ENCODE assay signal across 9 mouse cellular contexts in genomic region chr10:127616261-127616679, GRCm38 (mm10). TPM values are rescaled to one million over a fixed set of nuclear protein-coding genes. Genes with fewer than 3 reads are reported as not detected.
DNase-seq lines count a peak whose midpoint lies in the region; ATAC-seq and TF ChIP-seq lines count a peak whose summit lies in the region.
"Had no signal": no experiment of that assay in that cellular context is flagged by ENCODE, and none has a peak within 500 bp of the region (broad histone marks: within the 10 kb centered on the region; RNA-seq: fewer than 3 reads in every experiment).

No protein-coding gene starts in this region.

- H3K4me3 ChIP-seq in lung, embryonic 14.5 days (ENCODE audit: low read depth, low read length) = no peak overlapping the region
- no peak overlapping the region for H3K4me3 ChIP-seq in small intestine, adult 2 months (ENCODE audit: low read depth, low read length)

- H3K9ac ChIP-seq in lung, embryonic 14.5 days = no peak overlapping the region

- 30% methylated on average over 7 of the region's 7 CpGs for WGBS in lung, embryonic 14.5 days
- WGBS in small intestine, adult 2 months = 80% methylated on average over 7 of the region's 7 CpGs

- H3K4me1 ChIP-seq in lung, embryonic 14.5 days (ENCODE audit: insufficient read depth) = peaks cover 46% of the 10 kb centered on the region
- peaks cover 40% of the 10 kb centered on the region for H3K4me1 ChIP-seq in small intestine, adult 2 months (ENCODE audit: control insufficient read depth, insufficient read depth, insufficient read length, low read length)

- H3K36me3 ChIP-seq in lung, embryonic 14.5 days (ENCODE audit: insufficient read depth) = peaks cover 24% of the 10 kb centered on the region
- peaks cover 6% of the 10 kb centered on the region for H3K36me3 ChIP-seq in small intestine, adult 2 months (ENCODE audit: control insufficient read depth, insufficient read depth, low read length)

- no peak for ATAC-seq in lung, embryonic 14.5 days (ENCODE audit: insufficient read depth)
- no peak for ATAC-seq in CD4-positive, CD25-positive, alpha-beta regulatory T cell, adult 4 months
- ATAC-seq: inflammation-experienced regulatory T-cells, adult 6 months had no signal

- TF ChIP-seq CTCF in lung, embryonic 14.5 days (IDR thresholded peaks at IDR 0.05; ENCODE audit: low read depth) = no peak
- TF ChIP-seq CTCF in small intestine, adult 2 months (IDR thresholded peaks at IDR 0.05; ENCODE audit: extremely low read depth, insufficient read length, insufficient replicate concordance, low read depth, low read length) = no peak

- peak overlapping the region; percentile 88 for H3K27ac ChIP-seq in lung, embryonic 14.5 days (ENCODE audit: low read depth)
- H3K27ac ChIP-seq in small intestine, adult 2 months (ENCODE audit: insufficient read depth, low read depth, low read length) = peak overlapping the region; percentile 3; the same call in 1 of the 2 replicates

- no peak for TF ChIP-seq POLR2A in small intestine, adult 2 months (IDR thresholded peaks at IDR 0.05; ENCODE audit: low read depth, low read length)

- H3K27me3 ChIP-seq in lung, embryonic 14.5 days (ENCODE audit: insufficient read depth, low read length) = no peaks in the 10 kb centered on the region
- no peaks in the 10 kb centered on the region for H3K27me3 ChIP-seq in small intestine, adult 2 months (ENCODE audit: control insufficient read depth, insufficient read depth, low read length)

- H3K9me3 ChIP-seq in lung, embryonic 14.5 days (ENCODE audit: low read depth, low read length) = no peaks in the 10 kb centered on the region

- H3K4me2 ChIP-seq in lung, embryonic 14.5 days = 0 out of 2 replicates have a peak overlapping the region, but pooled peaks have one; percentile 26

- DNase-seq in cerebellum, adult 9-11 months = peak; percentile 54
- DNase-seq in cerebellum, postnatal 36 days = no peak
- peak; percentile 31 for DNase-seq in lung, embryonic 14.5 days
- no peak for DNase-seq in lung, postnatal 10 days
- DNase-seq in kidney, postnatal 14 days = peak; percentile 39
- no peak for DNase-seq in frontal cortex, postnatal 10 days (ENCODE audit: low spot score in 2 of 2)

RNA-seq across cellular contexts. Expression of gene Lrp1, which starts 4.7 kb away (rescaled TPM):
- 68.7 and 73.0 TPM in 2 replicates for polyA plus RNA-seq in lung, embryonic 14.5 days (2014; fragmentation: Nextera tagmentation; extraction: Ambion mirVana)
- polyA plus RNA-seq in small intestine, adult 2 months (2012; rRNA removed) = 82.4 and 200 TPM in 2 replicates
- under 1 TPM; 0.30 to 0.96 TPM for polyA plus RNA-seq in CD4-positive, CD25-positive, alpha-beta regulatory T cell, adult 4 months (2017; shearing (Covaris generic))

RNA-seq across cellular contexts. Expression of gene Stat6, which starts 26.5 kb away (rescaled TPM):
- 27.8 and 28.1 TPM in 2 replicates for polyA plus RNA-seq in lung, embryonic 14.5 days (2014; fragmentation: Nextera tagmentation; extraction: Ambion mirVana)
- polyA plus RNA-seq in small intestine, adult 2 months (2012; rRNA removed) = 45.7 and 101 TPM in 2 replicates
- polyA plus RNA-seq in CD4-positive, CD25-positive, alpha-beta regulatory T cell, adult 4 months (2017; shearing (Covaris generic)) = 100 to 1,000 TPM; 173 to 320 TPM

RNA-seq across cellular contexts. Expression of gene Nemp1, which starts 50.4 kb away (rescaled TPM):
- 11.2 and 13.2 TPM in 2 replicates for polyA plus RNA-seq in lung, embryonic 14.5 days (2014; fragmentation: Nextera tagmentation; extraction: Ambion mirVana)
- polyA plus RNA-seq in small intestine, adult 2 months (2012; rRNA removed) = 0.67 and 2.5 TPM in 2 replicates
- 1 to 10 TPM; 2.5 to 4.0 TPM for polyA plus RNA-seq in CD4-positive, CD25-positive, alpha-beta regulatory T cell, adult 4 months (2017; shearing (Covaris generic))

RNA-seq across cellular contexts. Expression of gene Nab2, which starts 52.1 kb away (rescaled TPM):
- 11.6 and 13.5 TPM in 2 replicates for polyA plus RNA-seq in lung, embryonic 14.5 days (2014; fragmentation: Nextera tagmentation; extraction: Ambion mirVana)
- polyA plus RNA-seq in small intestine, adult 2 months (2012; rRNA removed) = 9.4 and 31.8 TPM in 2 replicates
- polyA plus RNA-seq in CD4-positive, CD25-positive, alpha-beta regulatory T cell, adult 4 months (2017; shearing (Covaris generic)) = 10 to 100 TPM in 1 of 2 experiments, 1 to 10 TPM in 1; 8.9 to 10.8 TPM

Comparison
In these comparisons a context has a peak if more than half of its experiments do, and no peak if none do; other contexts are left out.
1. DNase-seq: peak in cerebellum, adult 9-11 months (single experiment), lung, embryonic 14.5 days (single experiment) and kidney, postnatal 14 days (single experiment); none in cerebellum, postnatal 36 days (0 of 2), lung, postnatal 10 days (single experiment) and frontal cortex, postnatal 10 days (0 of 2).
2. RNA of gene Lrp1, which starts 4.7 kb away (polyA plus RNA-seq): 82.4 to 200 TPM in small intestine, adult 2 months and 68.7 to 73.0 TPM in lung, embryonic 14.5 days; 0.30 to 0.96 TPM in CD4-positive, CD25-positive, alpha-beta regulatory T cell, adult 4 months; every median in the first group is over 10 times any median in the second.